Comparison of ENCODE assay signal across 11 mouse cellular contexts in genomic region chr16:21238722-21239121, GRCm38 (mm10). TPM values are rescaled to one million over a fixed set of nuclear protein-coding genes. Genes with fewer than 3 reads are reported as not detected.
A peak's percentile ranks its signal among the peaks of the same experiment; 100 is the strongest.
DNase-seq lines count a peak whose midpoint lies in the region; ATAC-seq lines count a peak whose summit lies in the region.
"Had no signal": no experiment of that assay in that cellular context is flagged by ENCODE, and none has a peak within 500 bp of the region (broad histone marks: within the 10 kb centered on the region; RNA-seq: fewer than 3 reads in every experiment).

No protein-coding gene starts in this region.

- no peak overlapping the region for H3K9ac ChIP-seq in heart, embryonic 13.5 days
- no peak overlapping the region for H3K9ac ChIP-seq in forebrain, embryonic 13.5 days
- H3K9ac ChIP-seq in limb, embryonic 15.5 days = 0 out of 2 replicates have a peak overlapping the region, but pooled peaks have one; percentile 7
- H3K9ac ChIP-seq in stomach, embryonic 16.5 days (ENCODE audit: low read length) = peak overlapping the region; percentile 14; the same call in 1 of the 2 replicates
- H3K9ac ChIP-seq: liver, embryonic 14.5 days had no signal

- WGBS in heart, embryonic 13.5 days = 23% methylated on average over 5 of the region's 5 CpGs
- 17% methylated on average over 5 of the region's 5 CpGs for WGBS in forebrain, embryonic 13.5 days
- 8% methylated on average over 5 of the region's 5 CpGs for WGBS in limb, embryonic 15.5 days
- 21% methylated on average over 5 of the region's 5 CpGs for WGBS in stomach, embryonic 16.5 days

- DNase-seq in heart, postnatal 25 days (ENCODE audit: low spot score) = no peak
- peak; percentile 80 for DNase-seq in 3T3-L1 (ENCODE audit: low read depth, low spot score)
- DNase-seq in natural killer cell, adult 2 months (ENCODE audit: low spot score in 2 of 2) = no peak

- no peaks in the 10 kb centered on the region for H3K9me3 ChIP-seq in heart, embryonic 13.5 days
- H3K9me3 ChIP-seq in forebrain, embryonic 13.5 days (replicated peaks) = no peaks in the 10 kb centered on the region
- no peaks in the 10 kb centered on the region for H3K9me3 ChIP-seq in limb, embryonic 15.5 days
- no peaks in the 10 kb centered on the region for H3K9me3 ChIP-seq in stomach, embryonic 16.5 days (replicated peaks; ENCODE audit: control insufficient read depth, low read length)
- H3K9me3 ChIP-seq: G1E had no signal

- no peaks in the 10 kb centered on the region for H3K36me3 ChIP-seq in heart, embryonic 13.5 days
- no peaks in the 10 kb centered on the region for H3K36me3 ChIP-seq in forebrain, embryonic 13.5 days (ENCODE audit: poor library complexity, severe bottlenecking)
- no peaks in the 10 kb centered on the region for H3K36me3 ChIP-seq in limb, embryonic 15.5 days
- H3K36me3 ChIP-seq in stomach, embryonic 16.5 days (ENCODE audit: control insufficient read depth, insufficient read depth, low read length) = no peaks in the 10 kb centered on the region
- H3K36me3 ChIP-seq: G1E had no signal

- peak overlapping the region; percentile 13; the same call in 1 of the 2 replicates for H3K27ac ChIP-seq in heart, embryonic 13.5 days (replicated peaks)
- H3K27ac ChIP-seq in forebrain, embryonic 13.5 days = peak overlapping the region; percentile 35; the same call in 1 of the 2 replicates
- H3K27ac ChIP-seq in limb, embryonic 15.5 days = peak overlapping the region; percentile 78
- H3K27ac ChIP-seq in stomach, embryonic 16.5 days (ENCODE audit: low read length) = peak overlapping the region; percentile 64; the same call in 1 of the 2 replicates
- H3K27ac ChIP-seq: liver, embryonic 14.5 days had no signal

- intact Hi-C loops in heart, postnatal 25 days (cut with DNase I) = no loop called here

- peaks cover 3% of the 10 kb centered on the region for H3K27me3 ChIP-seq in heart, embryonic 13.5 days (replicated peaks)
- H3K27me3 ChIP-seq in forebrain, embryonic 13.5 days = peaks cover 28% of the 10 kb centered on the region
- H3K27me3 ChIP-seq in limb, embryonic 15.5 days = no peaks in the 10 kb centered on the region
- H3K27me3 ChIP-seq in stomach, embryonic 16.5 days (ENCODE audit: control insufficient read depth, insufficient read depth, low read length) = no peaks in the 10 kb centered on the region

- no peak for ATAC-seq in heart, embryonic 13.5 days (ENCODE audit: extremely low read depth, insufficient number of reproducible peaks, low FRiP score, low TSS enrichment)
- ATAC-seq in forebrain, embryonic 13.5 days = peak; percentile 71
- 0 out of 2 replicates have a peak, but pooled peaks have one; percentile 33 for ATAC-seq in limb, embryonic 15.5 days (ENCODE audit: insufficient number of reproducible peaks, low FRiP score, low TSS enrichment, low read depth)
- ATAC-seq in stomach, embryonic 16.5 days (ENCODE audit: insufficient read depth, low FRiP score) = peak; percentile 54; the same call in 1 of the 2 replicates
- no peak for ATAC-seq in megakaryocyte progenitor cell, adult 5-6 weeks (replicated peaks; ENCODE audit: poor library complexity)

- no peak overlapping the region for H3K4me3 ChIP-seq in heart, embryonic 13.5 days
- no peak overlapping the region for H3K4me3 ChIP-seq in forebrain, embryonic 13.5 days
- H3K4me3 ChIP-seq in limb, embryonic 15.5 days = no peak overlapping the region
- H3K4me3 ChIP-seq in stomach, embryonic 16.5 days (replicated peaks; ENCODE audit: low read length) = no peak overlapping the region
- H3K4me3 ChIP-seq: erythroblast, embryonic 14.5 days had no signal

- no peak overlapping the region for H3K4me2 ChIP-seq in heart, embryonic 13.5 days
- 0 out of 2 replicates have a peak overlapping the region, but pooled peaks have one; percentile 5 for H3K4me2 ChIP-seq in forebrain, embryonic 13.5 days
- peak overlapping the region; percentile 19; the same call in 1 of the 2 replicates for H3K4me2 ChIP-seq in limb, embryonic 15.5 days
- H3K4me2 ChIP-seq in stomach, embryonic 16.5 days (ENCODE audit: low read depth, low read length) = no peak overlapping the region

- peaks cover 51% of the 10 kb centered on the region for H3K4me1 ChIP-seq in heart, embryonic 13.5 days
- peaks cover 23% of the 10 kb centered on the region for H3K4me1 ChIP-seq in forebrain, embryonic 13.5 days
- H3K4me1 ChIP-seq in limb, embryonic 15.5 days = peaks cover 57% of the 10 kb centered on the region
- peaks cover 36% of the 10 kb centered on the region for H3K4me1 ChIP-seq in stomach, embryonic 16.5 days (ENCODE audit: control insufficient read depth, insufficient read depth, low read length)

RNA-seq across cellular contexts. Expression of gene Ephb3, which starts 34.2 kb away (rescaled TPM):
- 15.5 and 16.9 TPM in 2 replicates for polyA plus RNA-seq in heart, embryonic 13.5 days (2015; fragmentation: Nextera tagmentation; extraction: Ambion mirVana)
- total RNA-seq in heart, postnatal 25 days (2021) = 1 to 10 TPM; 5.4 to 6.2 TPM
- polyA plus RNA-seq in forebrain, embryonic 13.5 days (2015; fragmentation: Nextera tagmentation; extraction: Ambion mirVana) = 7.1 and 8.1 TPM in 2 replicates
- polyA plus RNA-seq in limb, embryonic 15.5 days (2015; fragmentation: Nextera tagmentation; extraction: Ambion mirVana) = 33.0 and 43.8 TPM in 2 replicates
- 20.6 and 22.1 TPM in 2 replicates for polyA plus RNA-seq in stomach, embryonic 16.5 days (2015; fragmentation: Nextera tagmentation; extraction: Ambion mirVana)
- total RNA-seq in megakaryocyte progenitor cell, adult 5-6 weeks (2015) = not detected in 2 replicates
- not detected in 2 replicates for total RNA-seq in megakaryocyte progenitor cell, adult 5-6 weeks (2017)
- polyA plus RNA-seq: erythroblast, embryonic 14.5 days; G1E had no signal

Comparison
In these comparisons a context has a peak if more than half of its experiments do, and no peak if none do; other contexts are left out.
1. ATAC-seq: peak in forebrain, embryonic 13.5 days (single experiment), limb, embryonic 15.5 days (single experiment) and stomach, embryonic 16.5 days (single experiment); none in heart, embryonic 13.5 days (single experiment) and megakaryocyte progenitor cell, adult 5-6 weeks (single experiment).
2. H3K27ac ChIP-seq: peak in every context shown above with its lines; median percentile 78 in limb, embryonic 15.5 days; 64 in stomach, embryonic 16.5 days; 35 in forebrain, embryonic 13.5 days; 13 in heart, embryonic 13.5 days.
3. H3K4me2 ChIP-seq: peak in forebrain, embryonic 13.5 days (single experiment) and limb, embryonic 15.5 days (single experiment); none in heart, embryonic 13.5 days (single experiment) and stomach, embryonic 16.5 days (single experiment).
4. H3K9ac ChIP-seq: peak in limb, embryonic 15.5 days (single experiment) and stomach, embryonic 16.5 days (single experiment); none in heart, embryonic 13.5 days (single experiment) and forebrain, embryonic 13.5 days (single experiment).